Comparison of ENCODE assay signal across 9 mouse cellular contexts in the genomic region with DNA sequence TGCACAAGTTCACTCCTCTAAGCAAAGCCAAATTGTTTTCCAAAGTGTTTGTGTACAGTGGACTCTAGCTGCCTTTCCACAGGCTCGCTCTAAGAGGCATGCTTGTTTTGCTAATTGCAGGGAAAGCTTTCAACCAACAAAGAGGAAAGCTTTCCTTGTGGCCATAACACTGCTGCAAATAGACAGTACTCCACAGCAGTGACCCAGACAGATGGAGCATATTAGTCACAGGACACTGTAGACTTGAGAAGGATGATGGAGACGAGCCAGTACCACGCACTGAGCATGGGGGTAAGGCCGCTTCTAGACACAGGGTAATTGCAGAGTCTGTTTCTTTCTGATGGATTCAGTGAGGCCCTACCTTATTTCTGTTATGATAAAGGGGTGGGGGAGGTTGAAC. TPM values are rescaled to one million over a fixed set of nuclear protein-coding genes. Genes with fewer than 3 reads are reported as not detected.
DNase-seq lines count a peak whose midpoint lies in the region; ATAC-seq lines count a peak whose summit lies in the region.
"Had no signal": no experiment of that assay in that cellular context is flagged by ENCODE, and none has a peak within 500 bp of the region (broad histone marks: within the 10 kb centered on the region; RNA-seq: fewer than 3 reads in every experiment).

No protein-coding gene starts in this region.

- no peaks in the 10 kb centered on the region for H3K9me3 ChIP-seq in kidney, embryonic 16.5 days (ENCODE audit: low read length)
- no peaks in the 10 kb centered on the region for H3K9me3 ChIP-seq in midbrain, embryonic 14.5 days (ENCODE audit: control insufficient read depth, low read length)

- H3K27me3 ChIP-seq in kidney, embryonic 16.5 days (ENCODE audit: insufficient read depth, low read length) = no peaks in the 10 kb centered on the region
- no peaks in the 10 kb centered on the region for H3K27me3 ChIP-seq in midbrain, embryonic 14.5 days (ENCODE audit: control insufficient read depth, insufficient read depth, low read length)

- H3K36me3 ChIP-seq in kidney, embryonic 16.5 days (ENCODE audit: insufficient read depth, low read length) = no peaks in the 10 kb centered on the region
- no peaks in the 10 kb centered on the region for H3K36me3 ChIP-seq in midbrain, embryonic 14.5 days (ENCODE audit: control insufficient read depth, insufficient read depth, low read length)

- no peak overlapping the region for H3K4me2 ChIP-seq in kidney, embryonic 16.5 days (replicated peaks; ENCODE audit: low read depth, low read length)
- no peak overlapping the region for H3K4me2 ChIP-seq in midbrain, embryonic 14.5 days (ENCODE audit: low read length)

- H3K27ac ChIP-seq in kidney, embryonic 16.5 days (ENCODE audit: low read length) = 0 out of 2 replicates have a peak overlapping the region, but pooled peaks have one; percentile 24
- 0 out of 2 replicates have a peak overlapping the region, but pooled peaks have one; percentile 28 for H3K27ac ChIP-seq in midbrain, embryonic 14.5 days (replicated peaks; ENCODE audit: low read depth, low read length)

- WGBS in kidney, embryonic 16.5 days = 67% methylated on average over 4 of the region's 4 CpGs
- WGBS in midbrain, embryonic 14.5 days = 77% methylated on average over 4 of the region's 4 CpGs

- H3K4me3 ChIP-seq in kidney, embryonic 16.5 days (ENCODE audit: low read length) = no peak overlapping the region
- no peak overlapping the region for H3K4me3 ChIP-seq in midbrain, embryonic 14.5 days (replicated peaks; ENCODE audit: low read depth, low read length)

- H3K9ac ChIP-seq in kidney, embryonic 16.5 days (replicated peaks; ENCODE audit: low read length) = no peak overlapping the region
- no peak overlapping the region for H3K9ac ChIP-seq in midbrain, embryonic 14.5 days (replicated peaks; ENCODE audit: low read length)

- ATAC-seq in cerebellum, adult (ENCODE audit: insufficient number of reproducible peaks, low FRiP score, low TSS enrichment) = peak; percentile 94
- ATAC-seq in kidney, embryonic 16.5 days (ENCODE audit: low FRiP score, low TSS enrichment) = no peak
- no peak for ATAC-seq in midbrain, embryonic 14.5 days (ENCODE audit: low FRiP score, low TSS enrichment)

- no peak for DNase-seq in cerebellum, postnatal 4 days (ENCODE audit: low spot score in 2 of 2)
- no peak for DNase-seq in kidney, postnatal 4 days
- peak; percentile 63 to 81 for DNase-seq in cerebellum, postnatal 25 days
- no peak for DNase-seq in midbrain, embryonic 14.5 days
- no peak for DNase-seq in layer of hippocampus, adult 9-10 months (ENCODE audit: low spot score)
- no peak for DNase-seq in spleen, adult 18-20 months
- DNase-seq: thymus, postnatal 25 days had no signal

- peaks cover 3% of the 10 kb centered on the region; the same call in 1 of the 2 replicates for H3K4me1 ChIP-seq in kidney, embryonic 16.5 days (ENCODE audit: insufficient read depth, low read length)
- H3K4me1 ChIP-seq in midbrain, embryonic 14.5 days (ENCODE audit: control insufficient read depth, insufficient read depth, low read length) = no peaks in the 10 kb centered on the region

RNA-seq across cellular contexts. Expression of a gene that starts 33.3 kb away (rescaled TPM):
- 59.5 and 65.5 TPM in 2 replicates for polyA plus RNA-seq in kidney, embryonic 16.5 days (2015; fragmentation: Nextera tagmentation; extraction: Ambion mirVana)
- polyA plus RNA-seq in midbrain, embryonic 14.5 days (2014; fragmentation: Nextera tagmentation; extraction: Ambion mirVana) = 12.3 and 13.8 TPM in 2 replicates

Comparison
In these comparisons a context has a peak if more than half of its experiments do, and no peak if none do; other contexts are left out.
1. DNase-seq: peak in cerebellum, postnatal 25 days (2 of 2); none in cerebellum, postnatal 4 days (0 of 2), kidney, postnatal 4 days (0 of 2), midbrain, embryonic 14.5 days (single experiment), layer of hippocampus, adult 9-10 months (single experiment) and spleen, adult 18-20 months (0 of 2).